Mouse (Mus musculus) kidney, postnatal 0 days (tissue): Measurements from ENCODE around the gene Ncapd3. TPM values are rescaled to one million over a fixed set of nuclear protein-coding genes. Genes with fewer than 3 reads are reported as not detected.
A peak's percentile ranks its signal among the peaks of the same experiment; 100 is the strongest.

Experiments used
- ATAC-seq: fragments of 200-750 bp; cut with Nextera tagmentation; replicated peaks from 2 replicates; pipeline ENCODE4 v1.8.0; 2017; ENCODE audit warnings: low read depth, moderate number of reproducible peaks, moderate TSS enrichment, moderate library complexity; ENCODE audit not compliant: low FRiP score
- DNase-seq: peaks from one replicate; pipeline ENCODE4 v3.0.0-alpha.2; 2016; ENCODE audit warnings: low spot score
- H3K27ac ChIP-seq: fragments of 300-500 bp; sonication (generic); 2 replicates; pipeline ENCODE4 v1.5.1; 2014; ENCODE audit warnings: mild to moderate bottlenecking
- H3K27me3 ChIP-seq: fragments of 300-500 bp; sonication (generic); 2 replicates; pipeline ENCODE4 v1.6.1; 2014; ENCODE audit warnings: low read length, mixed read lengths; ENCODE audit not compliant: insufficient read depth
- H3K36me3 ChIP-seq: fragments of 300-500 bp; sonication (generic); 2 replicates; pipeline ENCODE4 v1.6.1; 2014; ENCODE audit warnings: low read length, mixed read lengths; ENCODE audit not compliant: insufficient read depth
- H3K4me1 ChIP-seq: fragments of 300-500 bp; sonication (generic); replicated peaks from 2 replicates; pipeline ENCODE4 v1.6.1; 2014; ENCODE audit warnings: antibody characterized with exemption, low read length, mixed read lengths; ENCODE audit not compliant: insufficient read depth
- H3K4me2 ChIP-seq: fragments of 300-500 bp; sonication (generic); 2 replicates; pipeline ENCODE4 v1.6.1; 2014; ENCODE audit warnings: mild to moderate bottlenecking, low read length, moderate library complexity, mixed read lengths
- H3K4me3 ChIP-seq: fragments of 300-500 bp; sonication (generic); replicated peaks from 2 replicates; pipeline ENCODE4 v1.5.1; 2014; ENCODE audit warnings: low read depth, low read length
- H3K9ac ChIP-seq: fragments of 300-500 bp; sonication (generic); 2 replicates; pipeline ENCODE4 v1.6.1; 2014; ENCODE audit warnings: low read depth, low read length
- H3K9me3 ChIP-seq: fragments of 300-500 bp; sonication (generic); replicated peaks from 2 replicates; pipeline ENCODE4 v1.6.1; 2016; ENCODE audit warnings: low read length, inconsistent platforms, mixed read lengths
- CTCF ChIP-seq: IDR thresholded peaks from 2 replicates; pipeline ENCODE4 v1.5.1; 2016; ENCODE audit warnings: antibody characterized with exemption, low read depth, mild to moderate bottlenecking, moderate library complexity
- WGBS: fragments of 180-500 bp; shearing (Covaris S2); extraction: QIAGEN DNeasy Blood & Tissue Kit; methylation state at CpG from one replicate; pipeline ENCODE4 v1.1.7; 2014; 5-methylcytosine and 5-hydroxymethylcytosine counted together
- polyA plus RNA-seq: library from polyadenylated mRNA; unstranded; fragments of >200 nt; fragmentation: Nextera tagmentation; extraction: Ambion mirVana; gene quantifications from 2 replicates; pipeline ENCODE4 v1.2.1, GENCODE M21; 2015

Gene Ncapd3
- polyA plus RNA-seq, 1 experiment from 2014 or later, result 13.0 TPM

DNA sequence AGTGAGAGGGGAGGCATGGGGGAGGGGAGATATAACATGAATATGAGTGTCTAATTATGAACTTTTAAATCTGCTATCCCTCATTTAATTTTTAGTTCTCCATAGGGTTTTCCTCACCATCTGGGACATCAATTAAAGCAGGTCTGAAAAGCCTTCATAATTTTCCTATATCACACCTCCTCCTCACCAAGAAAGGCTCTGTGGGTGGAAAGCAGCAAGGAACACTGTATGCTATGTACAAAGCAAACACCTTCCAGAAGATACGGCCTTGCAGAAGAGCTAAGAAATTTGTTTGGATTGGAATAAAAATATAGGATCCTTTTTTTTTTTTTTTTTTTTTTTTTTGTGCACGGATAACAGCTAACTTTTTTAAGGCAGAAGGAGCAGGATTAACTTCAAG is 94.0 kb downstream of the Ncapd3 start:
- no peak overlapping the region for H3K9ac ChIP-seq
- no peaks in the 10 kb centered on the region for H3K4me1 ChIP-seq
- H3K27ac ChIP-seq, result no peak overlapping the region
- H3K4me2 ChIP-seq, result no peak overlapping the region
- H3K36me3 ChIP-seq, result no peaks in the 10 kb centered on the region
- H3K4me3 ChIP-seq, result no peak overlapping the region
- 81% methylated on average over 2 of the region's 2 CpGs for WGBS
- ATAC-seq (no peak), DNase-seq (no peak)
- no peaks in the 10 kb centered on the region for H3K27me3 ChIP-seq
- TF ChIP-seq CTCF, result no peak
- no peaks in the 10 kb centered on the region for H3K9me3 ChIP-seq

DNA sequence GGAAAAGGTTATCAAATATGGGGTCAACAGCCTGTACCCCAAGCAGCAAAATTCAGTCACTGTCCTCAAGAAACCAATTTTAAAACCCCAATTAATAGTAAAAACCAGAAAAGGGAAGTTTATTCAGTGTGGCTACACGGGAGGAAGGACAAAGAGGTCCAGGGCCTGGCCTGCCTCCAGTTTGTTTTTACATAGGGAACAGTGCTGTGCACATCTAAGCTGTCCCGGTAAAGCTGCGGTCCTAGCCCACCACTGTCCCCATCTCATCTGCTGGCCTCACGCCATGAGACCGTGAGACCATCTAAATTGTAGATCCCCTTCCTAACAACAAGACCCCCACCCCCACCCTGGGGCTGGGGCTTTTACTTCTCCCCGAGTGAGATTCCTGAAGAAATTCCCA is 95.5 kb downstream of the Ncapd3 start:
- H3K4me1 ChIP-seq, result no peaks in the 10 kb centered on the region
- no peaks in the 10 kb centered on the region for H3K27me3 ChIP-seq
- ATAC-seq (no peak), DNase-seq (no peak)
- WGBS, result 64% methylated on average over 6 of the region's 6 CpGs
- H3K27ac ChIP-seq, result no peak overlapping the region
- no peak overlapping the region for H3K9ac ChIP-seq
- no peak for TF ChIP-seq CTCF
- no peaks in the 10 kb centered on the region for H3K36me3 ChIP-seq
- H3K4me2 ChIP-seq, result no peak overlapping the region
- no peaks in the 10 kb centered on the region for H3K9me3 ChIP-seq
- H3K4me3 ChIP-seq, result no peak overlapping the region

DNA sequence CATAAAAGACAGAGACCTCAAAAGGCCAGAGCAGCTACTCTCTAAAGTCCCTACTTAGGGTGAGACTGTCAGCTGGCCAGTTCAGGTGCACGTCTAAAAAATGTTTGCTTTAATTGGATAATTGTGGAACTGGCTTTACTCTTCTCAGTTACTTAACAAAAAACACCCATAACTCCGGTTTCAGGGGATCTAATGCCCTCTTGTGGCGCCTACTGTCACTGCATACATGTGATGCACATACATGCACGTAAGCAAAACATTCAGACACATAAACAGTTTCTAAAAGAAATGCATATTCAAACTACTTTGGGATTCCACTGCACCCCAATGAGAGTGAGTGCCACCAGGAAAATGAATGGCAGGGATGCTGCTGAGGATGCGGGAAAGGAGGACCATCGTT is 96.6 kb downstream of the Ncapd3 start:
- Histone ChIP-seq H3K36me3 (no peaks in the 10 kb centered on the region), H3K9me3 (no peaks in the 10 kb centered on the region), H3K27ac (no peak overlapping the region), H3K27me3 (no peaks in the 10 kb centered on the region), H3K4me3 (no peak overlapping the region), H3K9ac (no peak overlapping the region), H3K4me2 (no peak overlapping the region), H3K4me1 (no peaks in the 10 kb centered on the region)
- ATAC-seq, result no peak
- 91% methylated on average over 6 of the region's 6 CpGs for WGBS
- DNase-seq, result no peak
- peak; percentile 25; the same call in 1 of the 2 replicates for TF ChIP-seq CTCF

DNA sequence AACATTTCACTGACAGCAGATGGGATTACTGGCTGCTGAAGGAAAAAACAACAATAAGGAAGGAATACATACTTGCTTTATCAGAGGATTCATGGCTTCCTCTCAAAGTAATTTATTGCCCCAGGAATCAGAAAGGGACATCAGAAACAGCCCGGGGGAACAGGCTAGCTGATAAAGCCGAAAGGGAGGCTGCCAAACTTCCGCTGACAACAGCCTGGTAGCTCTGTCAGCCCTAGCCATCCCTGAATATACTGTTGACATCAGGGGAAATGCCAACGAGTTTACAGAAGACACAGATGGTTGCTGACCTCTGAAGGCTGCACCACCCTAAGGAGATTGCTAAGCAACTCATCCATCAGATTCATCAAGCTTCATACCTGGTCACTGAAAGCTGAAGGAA is 98.7 kb downstream of the Ncapd3 start:
- ATAC-seq (no peak), DNase-seq (peak; percentile 33)
- no peak overlapping the region for H3K27ac ChIP-seq
- H3K36me3 ChIP-seq, result no peaks in the 10 kb centered on the region
- H3K4me3 ChIP-seq, result no peak overlapping the region
- H3K4me1 ChIP-seq, result no peaks in the 10 kb centered on the region
- WGBS, result 39% methylated on average over 4 of the region's 4 CpGs
- no peak for TF ChIP-seq CTCF
- H3K27me3 ChIP-seq, result no peaks in the 10 kb centered on the region
- H3K9me3 ChIP-seq, result no peaks in the 10 kb centered on the region
- H3K9ac ChIP-seq, result no peak overlapping the region
- no peak overlapping the region for H3K4me2 ChIP-seq

DNA sequence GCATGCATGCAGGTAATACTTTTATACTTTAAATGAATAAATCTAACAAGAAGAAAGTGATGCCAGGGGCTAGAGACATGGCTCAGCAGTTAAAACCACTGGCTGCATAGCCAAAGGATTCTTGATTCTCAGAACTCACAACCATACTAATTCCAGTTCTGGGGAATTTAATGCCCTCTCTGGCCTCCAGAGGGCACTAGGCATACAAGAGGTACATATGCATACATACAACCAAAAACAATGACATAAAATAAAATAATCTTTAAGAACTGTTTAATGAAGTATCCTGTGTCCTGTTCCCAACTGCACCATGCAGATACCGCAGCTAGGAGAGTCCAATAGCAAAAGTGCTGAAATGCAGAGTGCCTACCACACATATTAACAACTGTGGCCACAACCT is 104.4 kb downstream of the Ncapd3 start:
- no peak overlapping the region for H3K27ac ChIP-seq
- no peak for ATAC-seq
- no peaks in the 10 kb centered on the region for H3K4me1 ChIP-seq
- H3K36me3 ChIP-seq, result no peaks in the 10 kb centered on the region
- H3K9ac ChIP-seq, result no peak overlapping the region
- H3K4me2 ChIP-seq, result no peak overlapping the region
- peak; percentile 72 for TF ChIP-seq CTCF
- DNase-seq, result peak; percentile 68
- H3K27me3 ChIP-seq, result no peaks in the 10 kb centered on the region
- no peak overlapping the region for H3K4me3 ChIP-seq
- 88% methylated on average over 1 of the region's 1 CpGs for WGBS
- no peaks in the 10 kb centered on the region for H3K9me3 ChIP-seq

DNA sequence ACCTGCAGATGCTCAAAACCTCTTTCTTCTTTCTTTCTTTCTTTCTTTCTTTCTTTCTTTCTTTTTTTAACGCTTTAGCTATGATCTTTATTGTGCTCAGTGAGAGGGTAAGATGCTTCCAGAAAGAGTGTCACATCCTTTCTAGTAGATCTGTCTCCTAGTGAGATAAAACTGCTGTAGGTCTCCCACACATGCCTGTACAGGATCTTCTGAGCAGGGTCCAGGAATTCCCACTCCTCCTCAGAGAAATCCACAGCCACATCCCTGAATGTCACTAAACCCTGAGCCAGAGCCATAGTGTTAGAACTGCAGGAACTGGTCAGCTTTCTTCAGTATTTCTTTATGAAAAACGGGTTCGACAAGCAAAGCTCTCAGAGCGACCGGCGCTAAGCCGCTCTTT is 105.4 kb downstream of the Ncapd3 start:
- ATAC-seq, result no peak
- WGBS, result 87% methylated on average over 7 of the region's 7 CpGs
- Histone ChIP-seq H3K4me1 (no peaks in the 10 kb centered on the region), H3K36me3 (no peaks in the 10 kb centered on the region), H3K27me3 (no peaks in the 10 kb centered on the region), H3K9me3 (no peaks in the 10 kb centered on the region), H3K4me2 (no peak overlapping the region), H3K27ac (no peak overlapping the region), H3K9ac (no peak overlapping the region), H3K4me3 (no peak overlapping the region)
- TF ChIP-seq CTCF, result no peak
- no peak for DNase-seq

DNA sequence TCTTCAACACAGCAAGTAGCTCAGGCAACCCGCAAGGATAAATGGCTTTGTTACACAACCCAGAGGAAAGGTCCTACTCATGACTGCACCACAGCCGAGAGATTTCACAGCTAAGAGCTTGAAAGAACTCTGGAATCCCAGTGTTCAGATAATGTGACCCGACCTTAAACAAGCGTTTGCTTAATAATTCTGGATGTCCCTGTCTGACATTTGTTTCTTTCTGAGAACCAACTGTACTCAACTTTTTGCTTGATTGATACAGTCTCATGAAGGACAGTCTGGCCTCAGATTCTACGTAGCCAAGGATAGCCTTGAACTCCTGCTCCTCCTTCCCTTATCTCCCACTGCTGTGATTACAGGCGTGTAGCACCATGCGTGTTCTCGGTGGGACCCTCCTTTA is 106.7 kb downstream of the Ncapd3 start:
- Histone ChIP-seq H3K4me1 (no peaks in the 10 kb centered on the region), H3K27me3 (no peaks in the 10 kb centered on the region), H3K9ac (no peak overlapping the region), H3K27ac (no peak overlapping the region), H3K36me3 (no peaks in the 10 kb centered on the region), H3K4me3 (no peak overlapping the region), H3K9me3 (no peaks in the 10 kb centered on the region), H3K4me2 (no peak overlapping the region)
- DNase-seq, result no peak
- no peak for ATAC-seq
- TF ChIP-seq CTCF, result no peak
- 84% methylated on average over 8 of the region's 8 CpGs for WGBS
